Mouse (Mus musculus) megakaryocyte, embryonic 14.5 days (primary cell): ENCODE data around the gene Mesp2. TPM values are rescaled to one million over a fixed set of nuclear protein-coding genes. Genes with fewer than 3 reads are reported as not detected.
"Not testable (repeated sequence)": the region's sequence is repeated elsewhere in the genome, so short reads cannot be mapped to it uniquely, and the experiment has no call there.

ENCODE experiments used
- H3K27me3 ChIP-seq: replicated peaks from 2 replicates; pipeline ENCODE3; 2012; ENCODE audit warnings: inconsistent platforms
- H3K36me3 ChIP-seq: replicated peaks from 2 replicates; pipeline ENCODE3; 2012; ENCODE audit warnings: low read length, inconsistent platforms, mixed read lengths
- H3K4me1 ChIP-seq: 2 replicates; pipeline ENCODE4 v1.6.1; 2012; ENCODE audit warnings: inconsistent platforms
- H3K4me3 ChIP-seq: replicated peaks from 2 replicates; pipeline ENCODE3; 2012; ENCODE audit warnings: moderate library complexity, mild to moderate bottlenecking, inconsistent platforms
- H3K9me3 ChIP-seq: 2 replicates; pipeline ENCODE4 v1.6.1; 2012; ENCODE audit warnings: inconsistent platforms
- FLI1 ChIP-seq: IDR thresholded peaks from 2 replicates; pipeline ENCODE4 v1.6.1; 2012; ENCODE audit warnings: low read length, inconsistent platforms, mixed read lengths
- GATA1 ChIP-seq: IDR thresholded peaks from 3 replicates; pipeline ENCODE4 v1.6.1; 2012; ENCODE audit warnings: mixed read lengths, low read length, inconsistent platforms, borderline replicate concordance
- polyA plus RNA-seq: library from polyadenylated mRNA; stranded (reverse); fragments of >175 nt; gene quantifications from 2 replicates; pipeline ENCODE4 v1.2.3, GENCODE M21; 2012; ENCODE audit warnings: low replicate concordance; ENCODE audit not compliant: insufficient read depth

The Mesp2 gene
- polyA plus RNA-seq, 1 experiment, result not detected

- Histone ChIP-seq H3K27me3 (peaks cover 47% of the 10 kb centered on the region), H3K4me1 (peaks cover 30% of the 10 kb centered on the region), H3K4me3 (no peak overlapping the region), H3K9me3 (no peaks in the 10 kb centered on the region), H3K36me3 (no peaks in the 10 kb centered on the region)
- TF ChIP-seq GATA1 (no peak), FLI1 (no peak)
These were observed 24.2 kb upstream of the Mesp2 start for GRCm38 (mm10) chr7:79786295-79786694.

GRCm38 (mm10) chr7:79789812-79790211 is 20.7 kb upstream of the Mesp2 start:
- not testable (repeated sequence) for H3K4me3 ChIP-seq, H3K36me3 ChIP-seq, H3K9me3 ChIP-seq
- Histone ChIP-seq H3K4me1 (peaks cover 40% of the 10 kb centered on the region), H3K27me3 (peaks cover 82% of the 10 kb centered on the region)

- Histone ChIP-seq H3K4me3 (peak overlapping the region; percentile 90), H3K4me1 (peaks cover 41% of the 10 kb centered on the region), H3K36me3 (no peaks in the 10 kb centered on the region), H3K9me3 (0 out of 2 replicates have a peak, but pooled peaks cover 4% of the 10 kb centered on the region), H3K27me3 (peaks cover 90% of the 10 kb centered on the region)
- no peak for TF ChIP-seq FLI1
- TF ChIP-seq GATA1, result no peak
These were observed 17.7 kb upstream of the Mesp2 start for GRCm38 (mm10) chr7:79792635-79793421.

- H3K27me3 ChIP-seq, result peaks cover 92% of the 10 kb centered on the region
- 0 out of 2 replicates have a peak, but pooled peaks cover 4% of the 10 kb centered on the region for H3K9me3 ChIP-seq
- peak within 1 kb of the TSS; percentile 90 for H3K4me3 ChIP-seq
- TF ChIP-seq GATA1 (no peak), FLI1 (no peak)
- H3K4me1 ChIP-seq, result peaks cover 39% of the 10 kb centered on the region
- H3K36me3 ChIP-seq, result no peaks in the 10 kb centered on the region
These were observed 16.8 kb upstream of the Mesp2 start, which contains the start of gene Mesp1 for GRCm38 (mm10) chr7:79793688-79794087. TSS of gene Mesp1 (minus strand) at chr7:79793788.

- H3K4me3 ChIP-seq, result no peak overlapping the region
- H3K9me3 ChIP-seq, result no peaks in the 10 kb centered on the region
- H3K36me3 ChIP-seq, result no peaks in the 10 kb centered on the region
- peaks cover 17% of the 10 kb centered on the region for H3K4me1 ChIP-seq
- TF ChIP-seq GATA1 (no peak), FLI1 (no peak)
- peaks cover 87% of the 10 kb centered on the region for H3K27me3 ChIP-seq
These were observed 11.9 kb upstream of the Mesp2 start for GRCm38 (mm10) chr7:79798606-79799005.

GRCm38 (mm10) chr7:79799048-79799447 is 11.5 kb upstream of the Mesp2 start:
- H3K27me3 ChIP-seq, result peaks cover 87% of the 10 kb centered on the region
- no peak overlapping the region for H3K4me3 ChIP-seq
- no peaks in the 10 kb centered on the region for H3K9me3 ChIP-seq
- H3K36me3 ChIP-seq, result no peaks in the 10 kb centered on the region
- peaks cover 17% of the 10 kb centered on the region for H3K4me1 ChIP-seq
- no peak for TF ChIP-seq GATA1
- no peak for TF ChIP-seq FLI1

- TF ChIP-seq FLI1 (no peak), GATA1 (no peak)
- peaks cover 86% of the 10 kb centered on the region for H3K27me3 ChIP-seq
- H3K9me3 ChIP-seq, result no peaks in the 10 kb centered on the region
- H3K4me3 ChIP-seq, result no peak overlapping the region
- no peaks in the 10 kb centered on the region for H3K36me3 ChIP-seq
- peaks cover 17% of the 10 kb centered on the region for H3K4me1 ChIP-seq
These were observed 11.0 kb upstream of the Mesp2 start for GRCm38 (mm10) chr7:79799506-79799905.

- no peak overlapping the region for H3K4me3 ChIP-seq
- H3K9me3 ChIP-seq, result no peaks in the 10 kb centered on the region
- peaks cover 17% of the 10 kb centered on the region for H3K4me1 ChIP-seq
- no peaks in the 10 kb centered on the region for H3K36me3 ChIP-seq
- TF ChIP-seq FLI1 (no peak), GATA1 (no peak)
- peaks cover 85% of the 10 kb centered on the region for H3K27me3 ChIP-seq
These were observed 10.2 kb upstream of the Mesp2 start for GRCm38 (mm10) chr7:79800336-79800735.

- Histone ChIP-seq H3K4me3 (no peak overlapping the region), H3K36me3 (no peaks in the 10 kb centered on the region), H3K9me3 (no peaks in the 10 kb centered on the region), H3K4me1 (peaks cover 17% of the 10 kb centered on the region), H3K27me3 (peaks cover 79% of the 10 kb centered on the region)
- TF ChIP-seq GATA1 (no peak), FLI1 (no peak)
These were observed 9.1 kb upstream of the Mesp2 start for GRCm38 (mm10) chr7:79801391-79801790.

- no peaks in the 10 kb centered on the region for H3K36me3 ChIP-seq
- TF ChIP-seq FLI1 (no peak), GATA1 (no peak)
These were observed 8.5 kb upstream of the Mesp2 start for GRCm38 (mm10) chr7:79802037-79802436.

GRCm38 (mm10) chr7:79803887-79804286 is 6.6 kb upstream of the Mesp2 start:
- Histone ChIP-seq H3K36me3 (no peaks in the 10 kb centered on the region), H3K27me3 (peaks cover 72% of the 10 kb centered on the region), H3K4me1 (peaks cover 3% of the 10 kb centered on the region; the same call in 1 of the 2 replicates), H3K4me3 (no peak overlapping the region), H3K9me3 (peaks cover 11% of the 10 kb centered on the region)
- TF ChIP-seq GATA1 (no peak), FLI1 (no peak)

More at GRCm38 (mm10) chr7:79802037-79802436, 8.5 kb upstream of the Mesp2 start:
- peaks cover 4% of the 10 kb centered on the region for H3K9me3 ChIP-seq
- H3K27me3 ChIP-seq, result peaks cover 76% of the 10 kb centered on the region
- peaks cover 14% of the 10 kb centered on the region for H3K4me1 ChIP-seq
- H3K4me3 ChIP-seq, result no peak overlapping the region
